Mouse (Mus musculus): ENCODE data around the gene Heatr5a. TPM values are rescaled to one million over a fixed set of nuclear protein-coding genes. Genes with fewer than 3 reads are reported as not detected.

The Heatr5a gene
- 10 to 100 TPM; 76.9 to 79.1 TPM for total RNA-seq (2023)

DNA sequence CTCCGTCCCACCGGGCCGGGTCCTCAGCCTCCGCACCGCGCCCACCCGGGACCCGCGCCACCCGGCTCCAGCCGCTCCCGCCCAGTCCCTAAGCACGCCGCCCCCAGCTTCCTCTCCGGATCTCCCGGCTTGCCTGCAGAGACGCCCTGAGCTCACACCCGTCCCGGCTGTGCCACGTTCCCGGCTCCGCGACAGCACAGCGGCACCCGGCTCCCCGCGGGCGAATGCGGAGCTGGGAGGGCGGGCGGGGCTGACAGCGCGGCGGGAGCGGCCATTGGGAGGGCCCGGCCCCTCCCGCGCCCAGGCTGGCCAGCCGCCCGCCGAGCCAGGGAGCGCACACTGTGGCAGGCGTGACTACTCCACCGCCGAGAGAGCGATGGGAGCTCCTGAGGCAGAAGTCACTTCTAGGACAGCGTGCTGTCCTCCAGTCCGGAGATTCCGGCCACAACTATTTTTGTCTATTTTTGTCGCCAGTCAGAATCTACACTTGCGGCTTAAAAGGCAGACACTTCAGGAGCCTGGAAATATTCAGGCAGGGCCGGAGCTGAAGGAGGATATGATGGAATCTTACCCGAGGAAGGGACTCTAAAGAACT, at the start of gene Heatr5a:
TSS of gene Heatr5a (minus strand) at position 252 of the 595 bp plus-strand sequence.

DNA sequence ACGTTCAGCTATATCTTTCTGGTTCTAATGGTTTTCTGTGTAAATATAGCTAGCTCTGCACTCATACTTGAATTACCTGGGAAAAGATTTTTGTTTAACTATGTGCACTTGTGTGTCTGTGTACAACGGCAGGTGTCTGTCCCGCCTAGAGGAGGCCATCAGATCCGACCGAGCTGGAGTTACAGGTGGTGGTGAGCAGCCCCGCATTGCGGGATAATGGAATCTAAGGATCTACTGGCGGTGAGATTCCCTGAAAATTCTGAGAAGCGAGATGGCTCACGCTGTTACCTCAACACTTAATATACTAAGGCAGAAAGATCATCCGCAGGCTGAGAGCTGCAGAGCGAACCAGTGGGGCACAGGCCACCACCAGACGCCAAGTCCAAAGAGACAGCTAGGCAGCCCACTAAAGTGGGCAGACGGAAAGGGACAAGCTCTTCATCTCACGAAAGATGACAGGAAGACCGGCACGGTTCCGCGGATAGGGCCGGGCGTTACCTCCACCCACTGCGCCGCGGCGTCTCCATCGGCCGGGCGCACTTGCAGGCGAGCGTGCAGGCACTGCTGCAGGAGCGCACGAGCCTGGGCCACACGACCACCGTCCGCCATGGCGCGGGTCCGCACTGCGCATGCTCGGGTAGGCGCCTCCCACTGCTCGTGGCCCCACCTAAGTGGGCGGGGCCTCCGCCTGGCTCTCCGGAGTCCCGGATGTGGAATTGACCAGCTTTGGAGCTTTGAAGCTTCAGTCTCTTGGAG, 34.9 kb upstream of the Heatr5a start, which contains the start of gene Dtd2:
TSS of gene Dtd2 (minus strand) at position 625 of the 756 bp plus-strand sequence.

DNA sequence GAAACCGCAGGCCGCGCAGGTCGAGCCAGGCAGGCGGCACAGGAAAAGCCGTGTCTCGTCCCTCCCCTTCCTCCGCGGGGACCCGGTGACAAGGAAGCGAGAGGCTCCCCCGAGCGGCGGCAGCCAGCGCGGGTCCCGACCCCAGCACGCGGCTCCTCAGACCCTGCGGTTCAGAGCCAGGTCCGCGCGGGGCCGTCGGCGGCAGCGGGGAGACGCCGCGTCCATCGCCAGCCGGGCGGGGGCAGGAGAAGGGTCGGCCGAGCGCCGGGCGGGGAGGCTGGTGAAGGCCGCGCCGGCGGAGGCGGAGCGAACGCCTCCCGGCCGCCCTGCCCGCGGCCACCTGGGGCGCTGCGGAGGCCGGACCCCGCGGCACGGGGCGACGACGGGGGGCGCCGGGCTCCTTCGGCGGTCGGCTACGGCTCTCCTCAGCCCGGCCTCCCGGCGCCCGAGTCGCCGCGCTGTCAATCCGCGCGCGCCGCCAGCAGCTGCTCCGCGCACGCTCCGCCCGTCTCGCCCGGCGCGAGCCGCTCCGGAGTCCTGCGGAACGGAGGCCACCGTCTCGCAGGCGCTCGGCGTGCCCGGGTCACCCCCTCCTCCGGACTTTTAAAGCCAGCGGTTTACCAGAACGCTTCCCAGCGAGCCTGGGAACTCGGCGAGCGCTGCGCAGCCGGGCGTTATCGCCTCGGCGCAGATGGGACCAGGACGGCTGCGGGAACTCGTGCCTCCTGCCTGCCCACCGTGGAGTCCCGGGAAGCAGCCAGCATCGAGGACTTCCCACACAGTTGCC, 141.6 kb downstream of the Heatr5a start, which contains the start of gene Hectd1:
TSS of gene Hectd1 (minus strand) at position 247 of the 787 bp plus-strand sequence.

Other genes with a start within 250 kb of the Heatr5a start
- gene Hectd1, start 141.8 kb downstream of the Heatr5a start, total RNA-seq (2023) = 100 to 1,000 TPM in 1 of 2 experiments, 10 to 100 TPM in 1; 99.6 to 101 TPM
- gene Dtd2, start 35.2 kb upstream of the Heatr5a start, total RNA-seq (2023) = 1 to 10 TPM; 4.0 to 4.9 TPM
- under 1 TPM in 1 of 2 experiments, not detected in 1; 0.39 TPM for gene Gpr33, start 56.7 kb upstream of the Heatr5a start, total RNA-seq (2023)
- 1 to 10 TPM; 1.6 to 4.3 TPM for gene Nubpl, start 126.4 kb upstream of the Heatr5a start, total RNA-seq (2023)

Measured in monocyte, adult 59 days (primary cell).